Mouse (Mus musculus) CH12.LX (cell line): Measurements from ENCODE around the gene Plp2. TPM values are rescaled to one million over a fixed set of nuclear protein-coding genes. Genes with fewer than 3 reads are reported as not detected.

ENCODE experiments used
- DNase-seq: peaks from one replicate; pipeline ENCODE4 v3.0.0-alpha.2; 2013; ENCODE audit errors: extremely low read depth
- H3K27ac ChIP-seq: 2 replicates; pipeline ENCODE4 v1.5.1; 2012; ENCODE audit warnings: low read depth, mild to moderate bottlenecking, control low read depth, moderate library complexity; ENCODE audit not compliant: insufficient read depth
- H3K27me3 ChIP-seq: replicated peaks from 2 replicates; pipeline ENCODE3; 2012; ENCODE audit warnings: inconsistent platforms
- H3K36me3 ChIP-seq, 2 experiments: replicated peaks in 1 of 2; 2 replicates each; pipeline versions ENCODE3 to v1.6.1; 2012; ENCODE audit warnings: inconsistent platforms in 1 of 2, low read length in 1 of 2, mild to moderate bottlenecking in 1 of 2, mixed read lengths in 1 of 2, moderate library complexity in 1 of 2; ENCODE audit not compliant: control insufficient read depth in 1 of 2, insufficient read depth in 1 of 2
- H3K4me1 ChIP-seq, 2 experiments: 2 replicates each; pipeline ENCODE4 v1.6.1; 2012; ENCODE audit warnings: inconsistent platforms in 1 of 2, moderate library complexity in 1 of 2; ENCODE audit not compliant: insufficient read depth in 2 of 2, control insufficient read depth in 1 of 2
- H3K4me2 ChIP-seq: 2 replicates; pipeline ENCODE4 v1.6.1; 2012; ENCODE audit warnings: low read depth, mild to moderate bottlenecking, control low read depth; ENCODE audit not compliant: poor library complexity, insufficient read depth, severe bottlenecking
- H3K4me3 ChIP-seq, 3 experiments: fragments of 150-350 bp in 1 of 3; sonication (generic) in 1 of 3; replicated peaks in 1 of 3; 2 replicates each; pipeline versions ENCODE3 to v1.5.1; 2011 to 2012; ENCODE audit warnings: low read depth in 2 of 3, low read length in 2 of 3, mild to moderate bottlenecking in 2 of 3, moderate library complexity in 2 of 3, control low read depth in 1 of 3, improper control_type of control experiment in 1 of 3, inconsistent platforms in 1 of 3, mixed read lengths in 1 of 3; ENCODE audit not compliant: poor library complexity in 1 of 3
- H3K79me2 ChIP-seq: replicated peaks from 2 replicates; pipeline ENCODE4 v1.6.1; 2012; ENCODE audit warnings: mild to moderate bottlenecking, moderate library complexity; ENCODE audit not compliant: control insufficient read depth, poor library complexity, insufficient read depth, severe bottlenecking; ENCODE audit errors: extremely low read depth
- H3K9ac ChIP-seq: 2 replicates; pipeline ENCODE4 v1.6.1; 2012; ENCODE audit warnings: low read depth, mild to moderate bottlenecking, control low read depth, moderate library complexity; ENCODE audit not compliant: insufficient read depth
- H3K9me3 ChIP-seq: replicated peaks from 2 replicates; pipeline ENCODE3; 2012; ENCODE audit warnings: low read length, inconsistent platforms, mixed read lengths
- BHLHE40 ChIP-seq: IDR thresholded peaks from 2 replicates; pipeline ENCODE4 v1.6.1; 2011; ENCODE audit warnings: mild to moderate bottlenecking, low read depth, low read length, improper control_type of control experiment
- CHD1 ChIP-seq: IDR thresholded peaks from 2 replicates; pipeline ENCODE4 v1.6.1; 2012; ENCODE audit warnings: low read depth, low read length, improper control_type of control experiment, inconsistent platforms
- CHD2 ChIP-seq: IDR thresholded peaks from 2 replicates; pipeline ENCODE4 v1.6.1; 2011; ENCODE audit warnings: low read length, improper control_type of control experiment
- CTCF ChIP-seq, 2 experiments: IDR thresholded peaks in 1 of 2; conservative IDR thresholded peaks in 1 of 2; 2 replicates each; pipeline ENCODE4 v1.5.1; 2011 to 2012; ENCODE audit warnings: low read depth in 2 of 2, low read length in 2 of 2, improper control_type of control experiment in 1 of 2, inconsistent platforms in 1 of 2, mild to moderate bottlenecking in 1 of 2, moderate library complexity in 1 of 2
- E2F4 ChIP-seq: IDR thresholded peaks from 2 replicates; pipeline ENCODE4 v1.6.1; 2011; ENCODE audit warnings: low read depth, low read length, improper control_type of control experiment; ENCODE audit not compliant: insufficient replicate concordance
- ELF1 ChIP-seq: IDR thresholded peaks from 2 replicates; pipeline ENCODE4 v1.6.1; 2014; ENCODE audit warnings: low read depth, mild to moderate bottlenecking, inconsistent platforms, low read length, improper control_type of control experiment
- EP300 ChIP-seq: IDR thresholded peaks from 2 replicates; pipeline ENCODE4 v1.6.1; 2011; ENCODE audit warnings: low read length, improper control_type of control experiment
- ETS1 ChIP-seq: conservative IDR thresholded peaks from 2 replicates; pipeline ENCODE4 v1.6.1; 2012; ENCODE audit warnings: low read depth, mild to moderate bottlenecking, inconsistent platforms, low read length, improper control_type of control experiment, moderate library complexity
- HCFC1 ChIP-seq: IDR thresholded peaks from 2 replicates; pipeline ENCODE4 v1.6.1; 2012; ENCODE audit warnings: low read depth, mild to moderate bottlenecking, inconsistent platforms, low read length, improper control_type of control experiment
- IRF4 ChIP-seq: IDR thresholded peaks from 2 replicates; pipeline ENCODE4 v1.6.1; 2014; ENCODE audit warnings: low read depth, mild to moderate bottlenecking, inconsistent platforms, low read length, improper control_type of control experiment
- JUN ChIP-seq: IDR thresholded peaks from 2 replicates; pipeline ENCODE4 v1.6.1; 2011; ENCODE audit warnings: low read depth, mild to moderate bottlenecking, low read length, improper control_type of control experiment, moderate library complexity; ENCODE audit not compliant: insufficient read depth
- JUND ChIP-seq: conservative IDR thresholded peaks from 2 replicates; pipeline ENCODE4 v1.6.1; 2011; ENCODE audit warnings: low read depth, low read length, improper control_type of control experiment
- MAFK ChIP-seq: IDR thresholded peaks from 2 replicates; pipeline ENCODE4 v1.6.1; 2011; ENCODE audit warnings: low read length, improper control_type of control experiment; ENCODE audit not compliant: insufficient replicate concordance
- MAX ChIP-seq: IDR thresholded peaks from 2 replicates; pipeline ENCODE4 v1.6.1; 2011; ENCODE audit warnings: low read length, improper control_type of control experiment
- MAZ ChIP-seq: IDR thresholded peaks from 2 replicates; pipeline ENCODE4 v1.6.1; 2012; ENCODE audit warnings: low read depth, mild to moderate bottlenecking, inconsistent platforms, low read length, improper control_type of control experiment, moderate library complexity
- MEF2A ChIP-seq: IDR thresholded peaks from 2 replicates; pipeline ENCODE4 v1.6.1; 2014; ENCODE audit warnings: low read depth, mild to moderate bottlenecking, inconsistent platforms, low read length, improper control_type of control experiment, borderline replicate concordance
- MXI1 ChIP-seq: IDR thresholded peaks from 2 replicates; pipeline ENCODE4 v1.6.1; 2011; ENCODE audit warnings: mild to moderate bottlenecking, low read depth, low read length, improper control_type of control experiment
- MYC ChIP-seq: IDR thresholded peaks from 2 replicates; pipeline ENCODE4 v1.6.1; 2011; ENCODE audit warnings: low read depth, mild to moderate bottlenecking, improper control_type of control experiment, low read length
- NELFE ChIP-seq: IDR thresholded peaks from 2 replicates; pipeline ENCODE4 v1.6.1; 2011; ENCODE audit warnings: low read depth, low read length, improper control_type of control experiment
- NRF1 ChIP-seq: IDR thresholded peaks from 2 replicates; pipeline ENCODE4 v1.6.1; 2014; ENCODE audit warnings: low read depth, mild to moderate bottlenecking, inconsistent platforms, low read length, improper control_type of control experiment, moderate library complexity
- POLR2A ChIP-seq: IDR thresholded peaks from 2 replicates; pipeline ENCODE4 v1.6.1; 2011; ENCODE audit warnings: low read depth, mild to moderate bottlenecking, improper control_type of control experiment, low read length
- POLR2AphosphoS2 ChIP-seq: IDR thresholded peaks from 2 replicates; pipeline ENCODE4 v1.6.1; 2011; ENCODE audit warnings: low read depth, low read length, improper control_type of control experiment
- RAD21 ChIP-seq: IDR thresholded peaks from 2 replicates; pipeline ENCODE4 v1.6.1; 2011; ENCODE audit warnings: low read depth, mild to moderate bottlenecking, low read length, improper control_type of control experiment, moderate library complexity
- RCOR1 ChIP-seq: conservative IDR thresholded peaks from 2 replicates; pipeline ENCODE4 v1.6.1; 2012; ENCODE audit warnings: low read depth, mild to moderate bottlenecking, inconsistent platforms, low read length, improper control_type of control experiment
- SIN3A ChIP-seq: IDR thresholded peaks from 2 replicates; pipeline ENCODE4 v1.6.1; 2012; ENCODE audit warnings: low read length, improper control_type of control experiment, inconsistent platforms
- SMC3 ChIP-seq: IDR thresholded peaks from 2 replicates; pipeline ENCODE4 v1.6.1; 2011; ENCODE audit warnings: low read depth, low read length, improper control_type of control experiment
- TBP ChIP-seq: conservative IDR thresholded peaks from 2 replicates; pipeline ENCODE4 v1.6.1; 2011; ENCODE audit warnings: low read depth, low read length, improper control_type of control experiment
- USF1 ChIP-seq: IDR thresholded peaks from 2 replicates; pipeline ENCODE4 v1.6.1; 2014; ENCODE audit warnings: low read depth, mild to moderate bottlenecking, inconsistent platforms, low read length, improper control_type of control experiment
- ZC3H11A ChIP-seq: IDR thresholded peaks from 2 replicates; pipeline ENCODE4 v1.6.1; 2012; ENCODE audit warnings: low read depth, mild to moderate bottlenecking, inconsistent platforms, low read length, improper control_type of control experiment
- ZMIZ1 ChIP-seq: IDR thresholded peaks from 2 replicates; pipeline ENCODE4 v1.6.1; 2012; ENCODE audit warnings: low read depth, mild to moderate bottlenecking, inconsistent platforms, low read length, improper control_type of control experiment
- ZNF384 ChIP-seq: IDR thresholded peaks from 2 replicates; pipeline ENCODE4 v1.6.1; 2012; ENCODE audit warnings: low read depth, low read length, improper control_type of control experiment, inconsistent platforms
- dilution Hi-C: fragments of 300-500 bp; cut with MboI; formaldehyde crosslinking; loops from 2 replicates; pipeline ENCODE4 v1.14.3; 2020; ENCODE audit warnings: low sequenced_read_pairs; ENCODE audit not compliant: extremely low pct_unique_long_range_greater_than_20kb, extremely low pct_ligation_motif_present
- in situ Hi-C: fragments of 300-500 bp; cut with MboI; formaldehyde crosslinking; loops from 3 replicates; pipeline ENCODE4 v1.14.3; 2019; ENCODE audit warnings: low sequenced_read_pairs, low pct_ligation_motif_present, low pct_unique_long_range_greater_than_20kb, mixed read lengths
- polyA plus RNA-seq: library from polyadenylated mRNA; unstranded; fragments of >175 nt; gene quantifications from 2 replicates; pipeline ENCODE4 v1.2.1, GENCODE M21; 2012; ENCODE audit warnings: low read depth; ENCODE audit not compliant: insufficient read length
- total RNA-seq, 2 experiments: library from RNA; depleted of rRNA; stranded (reverse); fragments of 300-350 nt in 1 of 2; fragments of >200 nt in 1 of 2; gene quantifications; 2 replicates each; pipeline ENCODE4 v1.2.3; 2012 to 2014

Gene Plp2
- total and polyA plus RNA-seq, 3 experiments: 163 to 247 (median 173) TPM

- in situ Hi-C loops: no loop called here
- DNase-seq: peak; percentile 49
- Histone ChIP-seq H3K36me3 (peaks cover 11 to 15% of the 10 kb centered on the region in 2 experiments), H3K9me3 (no peaks in the 10 kb centered on the region), H3K79me2 (no peaks in the 10 kb centered on the region), H3K27ac (no peak within 1 kb of the TSS), H3K4me3 (peak within 1 kb of the TSS; percentile 58 to 70 (median 62)), H3K27me3 (no peaks in the 10 kb centered on the region), H3K4me2 (peak within 1 kb of the TSS; percentile 67), H3K4me1 (peaks cover 3 to 20% of the 10 kb centered on the region in 2 experiments), H3K9ac (peak within 1 kb of the TSS; percentile 59)
- TF ChIP-seq RCOR1: no peak
- TF ChIP-seq NELFE: 0 out of 2 replicates have a peak, but pooled peaks have one; percentile 52
- TF ChIP-seq ELF1: peak; percentile 50; the same call in 1 of the 2 replicates
- peak; percentile 66 for TF ChIP-seq POLR2A
- dilution Hi-C loops: no loop called here
These were observed 14.0 kb downstream of the Plp2 start, which contains the start of gene Prickle3 for GRCm38 (mm10) chrX:7657221-7657639. Gene Prickle3, plus strand, starts transcription at chrX:7657260.

- Histone ChIP-seq H3K9me3 (no peaks in the 10 kb centered on the region), H3K27ac (peak overlapping the region; percentile 75), H3K4me2 (peak overlapping the region; percentile 51), H3K9ac (peak overlapping the region; percentile 88), H3K36me3 (no peaks in the 10 kb centered on the region), H3K4me1 (peaks cover 3 to 15% of the 10 kb centered on the region in 2 experiments; a peak in 3 of 4 replicates), H3K79me2 (no peaks in the 10 kb centered on the region), H3K4me3 (peak overlapping the region; percentile 47 to 70 (median 58)), H3K27me3 (no peaks in the 10 kb centered on the region)
- dilution Hi-C loops: no loop called here
- in situ Hi-C loops: no loop called here
- DNase-seq: peak; percentile 93
- TF ChIP-seq POLR2AphosphoS2 (no peak), MAFK (no peak), JUN (no peak), CHD2 (peak; percentile 95), SIN3A (peak; percentile 61; the same call in 1 of the 2 replicates), CHD1 (no peak), POLR2A (peak; percentile 68), USF1 (no peak), EP300 (no peak), MAX (no peak; the same call in 1 of the 2 replicates), NELFE (peak; percentile 42; the same call in 1 of the 2 replicates), TBP (peak; percentile 78; the same call in 1 of the 2 replicates), JUND (no peak), MXI1 (no peak; the same call in 1 of the 2 replicates), ZMIZ1 (0 out of 2 replicates have a peak, but pooled peaks have one; percentile 25), BHLHE40 (no peak), CTCF (conservative IDR thresholded peaks at IDR 0.05 in 1 of 2, IDR thresholded peaks at IDR 0.05 in 1 of 2; ENCODE audit: low read depth in 2 of 2, low read length in 2 of 2) (peak in 1 of 2 experiments; percentile 63; a peak in 2 of 4 replicates), ZC3H11A (no peak), MYC (peak; percentile 41; the same call in 1 of the 2 replicates), IRF4 (no peak), ZNF384 (peak; percentile 100), E2F4 (no peak), NRF1 (peak; percentile 91), RAD21 (peak; percentile 40), MEF2A (no peak), ETS1 (no peak), RCOR1 (no peak), MAZ (no peak), SMC3 (peak; percentile 50), HCFC1 (peak; percentile 76)
These were observed 22.4 kb downstream of the Plp2 start for GRCm38 (mm10) chrX:7648671-7649304.
